Mouse (Mus musculus) urinary bladder, adult 18-20 months (tissue): ENCODE data around the gene Hectd4.

Experiments
- DNase-seq, 2 experiments: peaks; one replicate each; pipeline ENCODE4 v3.0.0; 2022; ENCODE audit warnings: low spot score in 2 of 2, mixed read lengths in 2 of 2

Hectd4 gene

GRCm38 (mm10) chr5:121393402-121393801 lies 173.4 kb downstream of the Hectd4 start:
- DNase-seq = peak in 1 of 2 experiments; percentile 52

- no peak for DNase-seq
Measured at GRCm38 (mm10) chr5:121395621-121396020, 175.6 kb downstream of the Hectd4 start.

- DNase-seq = peak; percentile 82 to 92
Measured at GRCm38 (mm10) chr5:121397187-121398145, 177.4 kb downstream of the Hectd4 start, which contains the start of gene Naa25. Naa25 (plus strand) TSS chr5:121397936.

- no peak for DNase-seq
Measured at GRCm38 (mm10) chr5:121398146-121398964, 178.3 kb downstream of the Hectd4 start.

- no peak for DNase-seq
Measured at GRCm38 (mm10) chr5:121398965-121399462, 179.0 kb downstream of the Hectd4 start.

GRCm38 (mm10) chr5:121399540-121399939 lies 179.5 kb downstream of the Hectd4 start:
- no peak for DNase-seq

GRCm38 (mm10) chr5:121400064-121400463 lies 180.0 kb downstream of the Hectd4 start:
- no peak for DNase-seq

GRCm38 (mm10) chr5:121400849-121401248 lies 180.8 kb downstream of the Hectd4 start:
- no peak for DNase-seq

- DNase-seq = no peak
Measured at GRCm38 (mm10) chr5:121407856-121408255, 187.8 kb downstream of the Hectd4 start.

- no peak for DNase-seq
Measured at GRCm38 (mm10) chr5:121410975-121411374, 191.0 kb downstream of the Hectd4 start.
